ENCODE assay signal across 10 mouse cellular contexts in genomic region chr5:88689279-88689938, GRCm38 (mm10). TPM values are rescaled to one million over a fixed set of nuclear protein-coding genes. Genes with fewer than 3 reads are reported as not detected.
A peak's percentile ranks its signal among the peaks of the same experiment; 100 is the strongest.
DNase-seq lines count a peak whose midpoint lies in the region; ATAC-seq and TF ChIP-seq lines count a peak whose summit lies in the region.
"Had no signal": no experiment of that assay in that cellular context is flagged by ENCODE, and none has a peak within 500 bp of the region (broad histone marks: within the 10 kb centered on the region; RNA-seq: fewer than 3 reads in every experiment).

No protein-coding gene starts in this region.

- H3K27ac ChIP-seq in ES-Bruce4 (ENCODE audit: insufficient read depth, low read length), result no peak overlapping the region
- H3K27ac ChIP-seq in cortical plate, adult 2 months (ENCODE audit: insufficient read depth, low read length), result no peak overlapping the region
- no peak overlapping the region for H3K27ac ChIP-seq in midbrain, embryonic 14.5 days (replicated peaks; ENCODE audit: low read depth, low read length)
- H3K27ac ChIP-seq: embryonic facial prominence, embryonic 13.5 days had no signal

- H3K9me3 ChIP-seq in ES-Bruce4 (replicated peaks; ENCODE audit: control insufficient read depth, insufficient read depth, low read length, poor library complexity, severe bottlenecking), result no peaks in the 10 kb centered on the region
- no peaks in the 10 kb centered on the region for H3K9me3 ChIP-seq in midbrain, embryonic 14.5 days (ENCODE audit: control insufficient read depth, low read length)
- H3K9me3 ChIP-seq: embryonic facial prominence, embryonic 13.5 days; liver, embryonic 15.5 days had no signal

- no peak overlapping the region for H3K4me2 ChIP-seq in midbrain, embryonic 14.5 days (ENCODE audit: low read length)
- H3K4me2 ChIP-seq: embryonic facial prominence, embryonic 13.5 days; liver, embryonic 15.5 days had no signal

- H3K9ac ChIP-seq in ES-Bruce4 (ENCODE audit: low read depth, poor library complexity, severe bottlenecking), result no peak overlapping the region
- H3K9ac ChIP-seq in midbrain, embryonic 14.5 days (replicated peaks; ENCODE audit: low read length), result no peak overlapping the region
- H3K9ac ChIP-seq: embryonic facial prominence, embryonic 13.5 days; liver, embryonic 15.5 days had no signal

- H3K27me3 ChIP-seq in ES-Bruce4 (ENCODE audit: control insufficient read depth, insufficient read depth, low read length, poor library complexity, severe bottlenecking), result no peaks in the 10 kb centered on the region
- H3K27me3 ChIP-seq in midbrain, embryonic 14.5 days (ENCODE audit: control insufficient read depth, insufficient read depth, low read length), result no peaks in the 10 kb centered on the region

- 79% methylated on average over 3 of the region's 3 CpGs for WGBS in midbrain, embryonic 14.5 days

- TF ChIP-seq CTCF in ES-Bruce4 (IDR thresholded peaks at IDR 0.05; ENCODE audit: low read depth, low read length), result peak; percentile 7
- peak; percentile 30; the same call in 1 of the 2 replicates for TF ChIP-seq CTCF in cortical plate, adult 2 months (IDR thresholded peaks at IDR 0.05; ENCODE audit: extremely low read depth, insufficient read depth, low read length)

- H3K4me3 ChIP-seq in ES-Bruce4 (ENCODE audit: low read depth, low read length), result no peak overlapping the region
- H3K4me3 ChIP-seq in cortical plate, adult 2 months (ENCODE audit: insufficient read depth, low read length), result no peak overlapping the region
- H3K4me3 ChIP-seq in midbrain, embryonic 14.5 days (replicated peaks; ENCODE audit: low read depth, low read length), result no peak overlapping the region
- H3K4me3 ChIP-seq: embryonic facial prominence, embryonic 13.5 days; liver, embryonic 15.5 days had no signal

- no peaks in the 10 kb centered on the region for H3K36me3 ChIP-seq in ES-Bruce4 (ENCODE audit: control insufficient read depth, insufficient read depth, low read length, poor library complexity, severe bottlenecking)
- H3K36me3 ChIP-seq in midbrain, embryonic 14.5 days (ENCODE audit: control insufficient read depth, insufficient read depth, low read length), result no peaks in the 10 kb centered on the region
- H3K36me3 ChIP-seq: embryonic facial prominence, embryonic 13.5 days; liver, embryonic 15.5 days had no signal

- peaks cover 1% of the 10 kb centered on the region for H3K4me1 ChIP-seq in ES-Bruce4 (ENCODE audit: control insufficient read depth, insufficient read depth, low read length)
- H3K4me1 ChIP-seq in cortical plate, adult 2 months (ENCODE audit: control insufficient read depth, insufficient read depth, low read length), result no peaks in the 10 kb centered on the region
- H3K4me1 ChIP-seq in midbrain, embryonic 14.5 days (ENCODE audit: control insufficient read depth, insufficient read depth, low read length), result no peaks in the 10 kb centered on the region
- H3K4me1 ChIP-seq: embryonic facial prominence, embryonic 13.5 days had no signal

- DNase-seq in kidney, adult 9 months, result peak; percentile 48
- DNase-seq in kidney, adult 8-10 months, result no peak
- peak; percentile 83 for DNase-seq in midbrain, embryonic 14.5 days
- DNase-seq in gastrocnemius, adult 8-10 months (ENCODE audit: low spot score in 2 of 2), result no peak
- no peak for DNase-seq in urinary bladder, adult 18-20 months (ENCODE audit: low spot score in 2 of 2)
- DNase-seq in layer of hippocampus, postnatal 25 days (ENCODE audit: extremely low spot score in 1 of 2, low spot score in 1 of 2), result no peak

- ATAC-seq in midbrain, embryonic 14.5 days (ENCODE audit: low FRiP score, low TSS enrichment), result no peak; the same call in 1 of the 2 replicates

- no peak for TF ChIP-seq POLR2A in ES-Bruce4 (IDR thresholded peaks at IDR 0.05; ENCODE audit: insufficient read depth, low read length)
- TF ChIP-seq POLR2A in cortical plate, adult 2 months (IDR thresholded peaks at IDR 0.05; ENCODE audit: extremely low read depth, insufficient read depth, low read length), result no peak

- TF ChIP-seq EP300 in ES-Bruce4 (IDR thresholded peaks at IDR 0.05; ENCODE audit: insufficient read depth, low read depth, low read length), result no peak

RNA-seq across cellular contexts. Expression of gene Grsf1, which starts 13.4 kb away (rescaled TPM):
- 125 and 139 TPM in 2 replicates for polyA plus RNA-seq in ES-Bruce4 (2011; ENCODE audit: insufficient read depth, insufficient read length, low read depth, missing spikeins)
- polyA plus RNA-seq in cortical plate, adult 2 months (2012; rRNA removed), result 80.1 and 80.6 TPM in 2 replicates
- 63.6 and 82.7 TPM in 2 replicates for polyA plus RNA-seq in midbrain, embryonic 14.5 days (2014; fragmentation: Nextera tagmentation; extraction: Ambion mirVana)
- 100 to 1,000 TPM; 114 to 130 (median 120) TPM for total RNA-seq in gastrocnemius, adult 8-10 months (2022)
- 10 to 100 TPM; 94.2 to 98.6 TPM for total RNA-seq in layer of hippocampus, postnatal 25 days (2021)

RNA-seq across cellular contexts. Expression of gene Mob1b, which starts 31.2 kb away (rescaled TPM):
- 22.6 and 26.1 TPM in 2 replicates for polyA plus RNA-seq in ES-Bruce4 (2011; ENCODE audit: insufficient read depth, insufficient read length, low read depth, missing spikeins)
- polyA plus RNA-seq in cortical plate, adult 2 months (2012; rRNA removed), result 11.4 and 11.9 TPM in 2 replicates
- 13.4 and 13.7 TPM in 2 replicates for polyA plus RNA-seq in midbrain, embryonic 14.5 days (2014; fragmentation: Nextera tagmentation; extraction: Ambion mirVana)
- 10 to 100 TPM; 16.7 to 21.0 (median 18.1) TPM for total RNA-seq in gastrocnemius, adult 8-10 months (2022)
- 10 to 100 TPM; 27.0 to 34.1 TPM for total RNA-seq in layer of hippocampus, postnatal 25 days (2021)

Comparison
In these comparisons a context has a peak if more than half of its experiments do, and no peak if none do; other contexts are left out.
1. DNase-seq: peak in kidney, adult 9 months (single experiment) and midbrain, embryonic 14.5 days (single experiment); none in kidney, adult 8-10 months (0 of 2), gastrocnemius, adult 8-10 months (0 of 2), urinary bladder, adult 18-20 months (0 of 2) and layer of hippocampus, postnatal 25 days (0 of 2).